Comparison of ENCODE assay signal across 8 mouse cellular contexts in genomic region chr2:27888603-27889545, GRCm38 (mm10). TPM values are rescaled to one million over a fixed set of nuclear protein-coding genes. Genes with fewer than 3 reads are reported as not detected.
DNase-seq lines count a peak whose midpoint lies in the region; ATAC-seq and TF ChIP-seq lines count a peak whose summit lies in the region.

No protein-coding gene starts in this region.

- no peak for TF ChIP-seq RAD21 in MEL (IDR thresholded peaks at IDR 0.05; ENCODE audit: low read depth, low read length)

- H3K4me1 ChIP-seq in MEL (ENCODE audit: control insufficient read depth in 1 of 2, insufficient read depth in 2 of 2, low read length in 2 of 2), result no peaks in the 10 kb centered on the region
- peaks cover 13 to 38% of the 10 kb centered on the region in 2 experiments; a peak in 3 of 4 replicates for H3K4me1 ChIP-seq in heart, embryonic 14.5 days (ENCODE audit: control insufficient read depth in 2 of 2, insufficient read depth in 2 of 2, low read length in 2 of 2)
- H3K4me1 ChIP-seq in midbrain, embryonic 13.5 days (replicated peaks), result peaks cover 45% of the 10 kb centered on the region

- H3K9me3 ChIP-seq in MEL (replicated peaks; ENCODE audit: insufficient read depth, low read length), result no peaks in the 10 kb centered on the region
- no peaks in the 10 kb centered on the region for H3K9me3 ChIP-seq in heart, embryonic 14.5 days (ENCODE audit: control insufficient read depth, low read length)
- no peaks in the 10 kb centered on the region for H3K9me3 ChIP-seq in midbrain, embryonic 13.5 days

- peak overlapping the region; percentile 99 for H3K4me2 ChIP-seq in heart, embryonic 14.5 days (ENCODE audit: low read length)
- peak overlapping the region; percentile 98 for H3K4me2 ChIP-seq in midbrain, embryonic 13.5 days (replicated peaks)

- no peak for ATAC-seq in heart, embryonic 14.5 days (ENCODE audit: insufficient number of reproducible peaks, insufficient read depth, low FRiP score, low read depth)
- ATAC-seq in midbrain, embryonic 13.5 days, result no peak
- ATAC-seq in CD4-positive, CD25-positive, alpha-beta regulatory T cell, adult 4 months, result no peak

- TF ChIP-seq POLR2A in MEL (IDR thresholded peaks at IDR 0.05; ENCODE audit: control insufficient read depth in 1 of 2, insufficient read depth in 1 of 2, low read depth in 1 of 2, low read length in 2 of 2, poor library complexity in 1 of 2), result no peak

- no peak for TF ChIP-seq EP300 in MEL (IDR thresholded peaks at IDR 0.05; ENCODE audit: low read depth in 1 of 2, low read length in 2 of 2)

- H3K9ac ChIP-seq in MEL (ENCODE audit: control insufficient read depth, low read depth, low read length, poor library complexity, severe bottlenecking), result no peak overlapping the region
- peak overlapping the region; percentile 89 for H3K9ac ChIP-seq in heart, embryonic 14.5 days (ENCODE audit: low read length)
- no peak overlapping the region for H3K9ac ChIP-seq in midbrain, embryonic 13.5 days (replicated peaks)

- WGBS in heart, embryonic 14.5 days, result 28% methylated on average over 10 of the region's 10 CpGs
- WGBS in midbrain, embryonic 13.5 days, result 37% methylated on average over 10 of the region's 10 CpGs

- no peak for TF ChIP-seq CTCF in MEL (IDR thresholded peaks at IDR 0.05 in 2 of 3, conservative IDR thresholded peaks at IDR 0.05 in 1 of 3; ENCODE audit: control insufficient read depth in 1 of 3, insufficient read depth in 1 of 3, low read depth in 2 of 3, low read length in 3 of 3, poor library complexity in 1 of 3, severe bottlenecking in 1 of 3)

- no peaks in the 10 kb centered on the region; a peak in 1 of 4 replicates for H3K27me3 ChIP-seq in MEL (ENCODE audit: control insufficient read depth in 1 of 2, insufficient read depth in 2 of 2, low read length in 2 of 2)
- peaks cover 6% of the 10 kb centered on the region; the same call in 1 of the 2 replicates for H3K27me3 ChIP-seq in heart, embryonic 14.5 days (ENCODE audit: control insufficient read depth, insufficient read depth, low read length)
- peaks cover 23% of the 10 kb centered on the region for H3K27me3 ChIP-seq in midbrain, embryonic 13.5 days

- no peak overlapping the region for H3K27ac ChIP-seq in MEL (ENCODE audit: control insufficient read depth, low read depth, low read length)
- H3K27ac ChIP-seq in heart, embryonic 14.5 days (replicated peaks in 1 of 2; ENCODE audit: control insufficient read depth in 1 of 2, insufficient read depth in 1 of 2, low read depth in 2 of 2, low read length in 2 of 2), result peak overlapping the region; percentile 47 to 76
- no peak overlapping the region for H3K27ac ChIP-seq in midbrain, embryonic 13.5 days

- H3K79me2 ChIP-seq in MEL (ENCODE audit: control insufficient read depth, insufficient read depth, low read length, poor library complexity), result no peaks in the 10 kb centered on the region

- H3K4me3 ChIP-seq in MEL (ENCODE audit: control insufficient read depth in 1 of 2, insufficient read depth in 1 of 2, low read depth in 2 of 2, low read length in 2 of 2), result no peak overlapping the region
- H3K4me3 ChIP-seq in heart, embryonic 14.5 days (ENCODE audit: control insufficient read depth in 1 of 2, insufficient read depth in 1 of 2, low read depth in 1 of 2, low read length in 2 of 2), result peak overlapping the region; percentile 73 to 84
- H3K4me3 ChIP-seq in midbrain, embryonic 13.5 days (replicated peaks), result no peak overlapping the region

- no peaks in the 10 kb centered on the region for H3K36me3 ChIP-seq in MEL (ENCODE audit: control insufficient read depth in 1 of 2, insufficient read depth in 2 of 2, low read length in 2 of 2)
- 0 out of 2 replicates have a peak, but pooled peaks cover 3% of the 10 kb centered on the region for H3K36me3 ChIP-seq in heart, embryonic 14.5 days (ENCODE audit: control insufficient read depth, insufficient read depth, low read length)
- H3K36me3 ChIP-seq in midbrain, embryonic 13.5 days, result no peaks in the 10 kb centered on the region

- no peak for DNase-seq in MEL (ENCODE audit: low read depth, low spot score)
- peak; percentile 25 for DNase-seq in embryo, embryonic 9.5 days (ENCODE audit: extremely low spot score)
- peak; percentile 59 for DNase-seq in kidney, postnatal 14 days
- no peak for DNase-seq in right cerebral cortex, postnatal 36 days (ENCODE audit: low spot score in 2 of 2)
- DNase-seq in frontal cortex, postnatal 14 days (ENCODE audit: low spot score in 2 of 2), result no peak

TF ChIP-seq in MEL, 35 proteins besides CTCF, POLR2A, EP300 and RAD21:
- TF ChIP-seq USF1 (IDR thresholded peaks at IDR 0.05; ENCODE audit: low read depth, low read length) (peak; percentile 42; the same call in 1 of the 2 replicates), USF2 (IDR thresholded peaks at IDR 0.05; ENCODE audit: borderline replicate concordance in 1 of 2, insufficient read depth in 1 of 2, low read depth in 1 of 2, low read length in 2 of 2) (no peak), RCOR1 (IDR thresholded peaks at IDR 0.05; ENCODE audit: low read depth, low read length) (no peak), JUND (IDR thresholded peaks at IDR 0.05; ENCODE audit: low read depth, low read length) (no peak)

RNA-seq across cellular contexts. Expression of gene Col5a1, which starts 2.6 kb away (rescaled TPM):
- 30.3 and 31.1 TPM in 2 replicates for total RNA-seq in MEL (2012; rRNA removed)
- 10 to 100 TPM in 1 of 2 experiments, not detected in 1; 75.5 TPM for polyA plus RNA-seq in MEL (2012; ENCODE audit: insufficient read depth in 1 of 2, insufficient read length in 2 of 2, low read depth in 1 of 2, low replicate concordance in 2 of 2, missing spikeins in 1 of 2)
- 62.9 and 70.0 TPM in 2 replicates for polyA plus RNA-seq in heart, embryonic 14.5 days (2014; fragmentation: Nextera tagmentation; extraction: Ambion mirVana)
- polyA plus RNA-seq in midbrain, embryonic 13.5 days (2015; fragmentation: Nextera tagmentation; extraction: Ambion mirVana), result 7.1 and 9.2 TPM in 2 replicates
- polyA plus RNA-seq in CD4-positive, CD25-positive, alpha-beta regulatory T cell, adult 4 months (2017; shearing (Covaris generic)), result not detected

Comparison
In these comparisons a context has a peak if more than half of its experiments do, and no peak if none do; other contexts are left out.
1. DNase-seq: peak in embryo, embryonic 9.5 days (single experiment) and kidney, postnatal 14 days (single experiment); none in MEL (single experiment), right cerebral cortex, postnatal 36 days (0 of 2) and frontal cortex, postnatal 14 days (0 of 2).
2. H3K27ac ChIP-seq: peak in heart, embryonic 14.5 days (2 of 2); none in MEL (single experiment) and midbrain, embryonic 13.5 days (single experiment).
3. H3K4me3 ChIP-seq: peak in heart, embryonic 14.5 days (2 of 2); none in MEL (0 of 2) and midbrain, embryonic 13.5 days (single experiment).